Mouse (Mus musculus) limb, embryonic 10.5 days (tissue): Measurements from ENCODE around the gene Set. TPM values are rescaled to one million over a fixed set of nuclear protein-coding genes. Genes with fewer than 3 reads are reported as not detected.

ENCODE experiments used
- DNase-seq: peaks from one replicate; pipeline ENCODE4 v3.0.0-alpha.2; 2017; ENCODE audit warnings: low spot score
- H3K27ac ChIP-seq: fragments of 300-500 bp; sonication (generic); 2 replicates; pipeline ENCODE4 v1.5.1; 2016; ENCODE audit warnings: mild to moderate bottlenecking
- H3K27me3 ChIP-seq: fragments of 300-500 bp; sonication (generic); 2 replicates; pipeline ENCODE4 v1.6.1; 2016; ENCODE audit warnings: low read depth, mild to moderate bottlenecking; ENCODE audit not compliant: poor library complexity, severe bottlenecking
- H3K36me3 ChIP-seq: fragments of 300-500 bp; sonication (generic); 2 replicates; pipeline ENCODE4 v1.6.1; 2016; ENCODE audit warnings: mild to moderate bottlenecking, moderate library complexity
- H3K4me1 ChIP-seq: fragments of 300-500 bp; sonication (generic); 2 replicates; pipeline ENCODE4 v1.6.1; 2016
- H3K4me3 ChIP-seq: fragments of 300-500 bp; sonication (generic); 2 replicates; pipeline ENCODE4 v1.5.1; 2016; ENCODE audit warnings: mild to moderate bottlenecking, moderate library complexity
- H3K9me3 ChIP-seq: fragments of 300-500 bp; sonication (generic); replicated peaks from 2 replicates; pipeline ENCODE4 v1.6.1; 2016; ENCODE audit warnings: mild to moderate bottlenecking
- WGBS: fragments of 180-500 bp; shearing (Covaris S2); methylation state at CpG from one replicate; pipeline ENCODE4 v1.1.7; 2016; 5-methylcytosine and 5-hydroxymethylcytosine counted together
- polyA plus RNA-seq: library from polyadenylated mRNA; unstranded; fragments of >200 nt; fragmentation: Nextera tagmentation; extraction: Ambion mirVana; gene quantifications from 2 replicates; pipeline ENCODE4 v1.2.1, GENCODE M21; 2016

The Set gene
- 854 and 929 TPM in 2 replicates for polyA plus RNA-seq

GRCm38 (mm10) chr2:30057223-30057904 is at the start of gene Set:
Set (plus strand) TSS chr2:30057378.
- Histone ChIP-seq H3K4me1 (peaks cover 18% of the 10 kb centered on the region), H3K4me3 (no peak within 1 kb of the TSS), H3K36me3 (no peaks in the 10 kb centered on the region), H3K9me3 (no peaks in the 10 kb centered on the region), H3K27me3 (no peaks in the 10 kb centered on the region), H3K27ac (no peak within 1 kb of the TSS)
- DNase-seq = no peak
- WGBS = 43% methylated on average over 12 of the region's 12 CpGs

GRCm38 (mm10) chr2:30009101-30009500 is 48.1 kb upstream of the Set start:
- Histone ChIP-seq H3K27ac (no peak overlapping the region), H3K4me3 (no peak overlapping the region), H3K4me1 (no peaks in the 10 kb centered on the region), H3K27me3 (no peaks in the 10 kb centered on the region), H3K36me3 (peaks cover 100% of the 10 kb centered on the region), H3K9me3 (no peaks in the 10 kb centered on the region)
- WGBS = 88% methylated on average over 1 of the region's 1 CpGs
- DNase-seq = no peak

GRCm38 (mm10) chr2:30010840-30011281 is 46.3 kb upstream of the Set start:
- peaks cover 100% of the 10 kb centered on the region for H3K36me3 ChIP-seq
- H3K4me3 ChIP-seq = no peak overlapping the region
- H3K9me3 ChIP-seq = no peaks in the 10 kb centered on the region
- H3K4me1 ChIP-seq = no peaks in the 10 kb centered on the region
- no peak for DNase-seq
- no peaks in the 10 kb centered on the region for H3K27me3 ChIP-seq
- WGBS = 92% methylated on average over 8 of the region's 8 CpGs
- H3K27ac ChIP-seq = no peak overlapping the region

- Histone ChIP-seq H3K9me3 (no peaks in the 10 kb centered on the region), H3K4me3 (no peak overlapping the region), H3K36me3 (peaks cover 99% of the 10 kb centered on the region), H3K27ac (no peak overlapping the region), H3K4me1 (no peaks in the 10 kb centered on the region), H3K27me3 (no peaks in the 10 kb centered on the region)
- 91% methylated on average over 11 of the region's 11 CpGs for WGBS
- DNase-seq = no peak
Measured at GRCm38 (mm10) chr2:30014326-30014966, 42.7 kb upstream of the Set start.

- H3K27ac ChIP-seq = no peak overlapping the region
- no peaks in the 10 kb centered on the region for H3K4me1 ChIP-seq
- DNase-seq = no peak
- H3K9me3 ChIP-seq = no peaks in the 10 kb centered on the region
- H3K27me3 ChIP-seq = no peaks in the 10 kb centered on the region
- no peak overlapping the region for H3K4me3 ChIP-seq
- peaks cover 99% of the 10 kb centered on the region for H3K36me3 ChIP-seq
- 96% methylated on average over 4 of the region's 4 CpGs for WGBS
Measured at GRCm38 (mm10) chr2:30025454-30025853, 31.7 kb upstream of the Set start.

- no peaks in the 10 kb centered on the region for H3K9me3 ChIP-seq
Measured at GRCm38 (mm10) chr2:30026997-30027396, 30.2 kb upstream of the Set start.

GRCm38 (mm10) chr2:30032244-30032846 is 24.8 kb upstream of the Set start:
- no peak overlapping the region for H3K4me3 ChIP-seq
- DNase-seq = no peak
- no peaks in the 10 kb centered on the region for H3K9me3 ChIP-seq
- no peak overlapping the region for H3K27ac ChIP-seq
- peaks cover 88% of the 10 kb centered on the region for H3K36me3 ChIP-seq
- no peaks in the 10 kb centered on the region for H3K4me1 ChIP-seq
- no peaks in the 10 kb centered on the region for H3K27me3 ChIP-seq
- WGBS = 63% methylated on average over 11 of the region's 11 CpGs

More at GRCm38 (mm10) chr2:30026997-30027396, 30.2 kb upstream of the Set start:
- Histone ChIP-seq H3K4me1 (no peaks in the 10 kb centered on the region), H3K36me3 (peaks cover 100% of the 10 kb centered on the region), H3K4me3 (no peak overlapping the region), H3K27ac (no peak overlapping the region), H3K27me3 (no peaks in the 10 kb centered on the region)
- no peak for DNase-seq
- 97% methylated on average over 5 of the region's 5 CpGs for WGBS

- H3K36me3 ChIP-seq = peaks cover 88% of the 10 kb centered on the region
Measured at GRCm38 (mm10) chr2:30032957-30033356, 24.2 kb upstream of the Set start.

GRCm38 (mm10) chr2:30037762-30038161 is 19.4 kb upstream of the Set start:
- no peaks in the 10 kb centered on the region for H3K27me3 ChIP-seq
- no peak overlapping the region for H3K27ac ChIP-seq
- H3K36me3 ChIP-seq = peaks cover 46% of the 10 kb centered on the region
- WGBS = 87% methylated on average over 2 of the region's 2 CpGs
- H3K9me3 ChIP-seq = no peaks in the 10 kb centered on the region
- no peak for DNase-seq
- 0 out of 2 replicates have a peak, but pooled peaks cover 3% of the 10 kb centered on the region for H3K4me1 ChIP-seq
- no peak overlapping the region for H3K4me3 ChIP-seq

More at GRCm38 (mm10) chr2:30032957-30033356, 24.2 kb upstream of the Set start:
- Histone ChIP-seq H3K4me1 (no peaks in the 10 kb centered on the region), H3K9me3 (no peaks in the 10 kb centered on the region), H3K27ac (no peak overlapping the region), H3K4me3 (no peak overlapping the region), H3K27me3 (no peaks in the 10 kb centered on the region)
- DNase-seq = no peak
- WGBS = 91% methylated on average over 6 of the region's 6 CpGs

GRCm38 (mm10) chr2:30038370-30038769 is 18.8 kb upstream of the Set start:
- H3K27me3 ChIP-seq = no peaks in the 10 kb centered on the region
- no peaks in the 10 kb centered on the region for H3K9me3 ChIP-seq
- H3K27ac ChIP-seq = no peak overlapping the region
- peaks cover 41% of the 10 kb centered on the region for H3K36me3 ChIP-seq
- DNase-seq = no peak
- WGBS = 91% methylated on average over 10 of the region's 10 CpGs
- H3K4me3 ChIP-seq = no peak overlapping the region
- 0 out of 2 replicates have a peak, but pooled peaks cover 4% of the 10 kb centered on the region for H3K4me1 ChIP-seq

- Histone ChIP-seq H3K27me3 (no peaks in the 10 kb centered on the region), H3K27ac (no peak overlapping the region), H3K4me1 (0 out of 2 replicates have a peak, but pooled peaks cover 4% of the 10 kb centered on the region), H3K4me3 (no peak overlapping the region), H3K36me3 (peaks cover 34% of the 10 kb centered on the region), H3K9me3 (no peaks in the 10 kb centered on the region)
- DNase-seq = no peak
Measured at GRCm38 (mm10) chr2:30039687-30040086, 17.5 kb upstream of the Set start.

- Histone ChIP-seq H3K27ac (no peak overlapping the region), H3K27me3 (no peaks in the 10 kb centered on the region), H3K9me3 (no peaks in the 10 kb centered on the region), H3K4me1 (0 out of 2 replicates have a peak, but pooled peaks cover 4% of the 10 kb centered on the region), H3K4me3 (no peak overlapping the region), H3K36me3 (peaks cover 29% of the 10 kb centered on the region)
- DNase-seq = peak; percentile 76
- WGBS = 12% methylated on average over 4 of the region's 4 CpGs
Measured at GRCm38 (mm10) chr2:30042445-30042844, 14.7 kb upstream of the Set start.

GRCm38 (mm10) chr2:30044550-30044949 is 12.6 kb upstream of the Set start:
- 82% methylated on average over 5 of the region's 5 CpGs for WGBS
- Histone ChIP-seq H3K9me3 (no peaks in the 10 kb centered on the region), H3K27ac (no peak overlapping the region), H3K4me1 (peaks cover 14% of the 10 kb centered on the region), H3K27me3 (no peaks in the 10 kb centered on the region), H3K36me3 (peaks cover 22% of the 10 kb centered on the region), H3K4me3 (no peak overlapping the region)
- DNase-seq = no peak
